Mouse (Mus musculus): Measurements from ENCODE around the gene Crygd. TPM values are rescaled to one million over a fixed set of nuclear protein-coding genes. Genes with fewer than 3 reads are reported as not detected.

The Crygd gene
- polyA plus RNA-seq (2015; fragmentation: Nextera tagmentation; extraction: Ambion mirVana): not detected in 2 replicates

GRCm38 (mm10) chr1:65063352-65063751 is at the start of gene Crygd:
TSS of gene Crygd (minus strand) at chr1:65063452.
- H3K36me3 ChIP-seq: no peaks in the 10 kb centered on the region
- H3K9me3 ChIP-seq: no peaks in the 10 kb centered on the region
- no peak within 1 kb of the TSS for H3K27ac ChIP-seq
- no peaks in the 10 kb centered on the region for H3K27me3 ChIP-seq
- 79% methylated on average over 8 of the region's 8 CpGs for WGBS
- H3K9ac ChIP-seq: no peak within 1 kb of the TSS
- H3K4me3 ChIP-seq: no peak within 1 kb of the TSS
- no peak within 1 kb of the TSS for H3K4me2 ChIP-seq
- H3K4me1 ChIP-seq: no peaks in the 10 kb centered on the region
- ATAC-seq (ENCODE audit: borderline replicate concordance, extremely low read depth, low FRiP score, low TSS enrichment): no peak

GRCm38 (mm10) chr1:65112807-65113196 is 49.5 kb upstream of the Crygd start:
- peak overlapping the region; percentile 28 for H3K4me2 ChIP-seq
- no peak for ATAC-seq (ENCODE audit: borderline replicate concordance, extremely low read depth, low FRiP score, low TSS enrichment)
- 54% methylated on average over 14 of the region's 14 CpGs for WGBS
- H3K4me1 ChIP-seq: no peaks in the 10 kb centered on the region
- H3K4me3 ChIP-seq: 0 out of 2 replicates have a peak overlapping the region, but pooled peaks have one; percentile 0
- H3K27me3 ChIP-seq: no peaks in the 10 kb centered on the region
- H3K9me3 ChIP-seq: no peaks in the 10 kb centered on the region
- H3K36me3 ChIP-seq: no peaks in the 10 kb centered on the region
- no peak overlapping the region for H3K9ac ChIP-seq
- no peak overlapping the region for H3K27ac ChIP-seq

- 0 out of 2 replicates have a peak overlapping the region, but pooled peaks have one; percentile 0 for H3K4me3 ChIP-seq
- WGBS: 9% methylated on average over 8 of the region's 8 CpGs
- peak overlapping the region; percentile 28 for H3K4me2 ChIP-seq
- no peak overlapping the region for H3K27ac ChIP-seq
- peak; percentile 69; the same call in 1 of the 2 replicates for ATAC-seq (ENCODE audit: borderline replicate concordance, extremely low read depth, low FRiP score, low TSS enrichment)
- no peaks in the 10 kb centered on the region for H3K4me1 ChIP-seq
- H3K9me3 ChIP-seq: no peaks in the 10 kb centered on the region
- H3K36me3 ChIP-seq: no peaks in the 10 kb centered on the region
- H3K27me3 ChIP-seq: no peaks in the 10 kb centered on the region
- H3K9ac ChIP-seq: no peak overlapping the region
Measured at GRCm38 (mm10) chr1:65112031-65112806, 49.0 kb upstream of the Crygd start.

GRCm38 (mm10) chr1:65109756-65110435 is 46.6 kb upstream of the Crygd start:
- Histone ChIP-seq H3K36me3 (no peaks in the 10 kb centered on the region), H3K9ac (no peak overlapping the region), H3K27ac (no peak overlapping the region), H3K9me3 (no peaks in the 10 kb centered on the region), H3K4me3 (no peak overlapping the region), H3K27me3 (no peaks in the 10 kb centered on the region), H3K4me2 (no peak overlapping the region), H3K4me1 (no peaks in the 10 kb centered on the region)
- no peak for ATAC-seq (ENCODE audit: borderline replicate concordance, extremely low read depth, low FRiP score, low TSS enrichment)
- WGBS: 74% methylated on average over 25 of the region's 25 CpGs

GRCm38 (mm10) chr1:65109196-65109595 is 45.9 kb upstream of the Crygd start:
- ATAC-seq (ENCODE audit: borderline replicate concordance, extremely low read depth, low FRiP score, low TSS enrichment): no peak
- Histone ChIP-seq H3K9ac (no peak overlapping the region), H3K9me3 (no peaks in the 10 kb centered on the region), H3K27me3 (no peaks in the 10 kb centered on the region), H3K4me1 (no peaks in the 10 kb centered on the region), H3K4me2 (no peak overlapping the region), H3K4me3 (no peak overlapping the region), H3K27ac (no peak overlapping the region), H3K36me3 (no peaks in the 10 kb centered on the region)
- WGBS: 82% methylated on average over 8 of the region's 8 CpGs

- no peak for ATAC-seq (ENCODE audit: borderline replicate concordance, extremely low read depth, low FRiP score, low TSS enrichment)
- no peaks in the 10 kb centered on the region for H3K27me3 ChIP-seq
- WGBS: 78% methylated on average over 10 of the region's 10 CpGs
Measured at GRCm38 (mm10) chr1:65107654-65108279, 44.5 kb upstream of the Crygd start.

GRCm38 (mm10) chr1:65103273-65103672 is 40.0 kb upstream of the Crygd start, which contains the start of gene Cryga:
TSS of gene Cryga (minus strand) at chr1:65103373.
- no peak within 1 kb of the TSS for H3K27ac ChIP-seq
- no peaks in the 10 kb centered on the region for H3K9me3 ChIP-seq
- no peak within 1 kb of the TSS for H3K4me3 ChIP-seq
- no peaks in the 10 kb centered on the region for H3K36me3 ChIP-seq
- ATAC-seq (ENCODE audit: borderline replicate concordance, extremely low read depth, low FRiP score, low TSS enrichment): no peak
- WGBS: 83% methylated on average over 11 of the region's 11 CpGs
- H3K4me2 ChIP-seq: no peak within 1 kb of the TSS
- H3K9ac ChIP-seq: no peak within 1 kb of the TSS
- H3K27me3 ChIP-seq: no peaks in the 10 kb centered on the region
- no peaks in the 10 kb centered on the region for H3K4me1 ChIP-seq

More at GRCm38 (mm10) chr1:65107654-65108279, 44.5 kb upstream of the Crygd start:
- Histone ChIP-seq H3K4me2 (no peak overlapping the region), H3K4me3 (no peak overlapping the region), H3K9me3 (no peaks in the 10 kb centered on the region), H3K9ac (no peak overlapping the region), H3K36me3 (no peaks in the 10 kb centered on the region), H3K27ac (no peak overlapping the region), H3K4me1 (no peaks in the 10 kb centered on the region)

- ATAC-seq (ENCODE audit: borderline replicate concordance, extremely low read depth, low FRiP score, low TSS enrichment): no peak
- no peak overlapping the region for H3K9ac ChIP-seq
- WGBS: 71% methylated on average over 3 of the region's 3 CpGs
- no peak overlapping the region for H3K27ac ChIP-seq
- no peak overlapping the region for H3K4me3 ChIP-seq
- no peaks in the 10 kb centered on the region for H3K27me3 ChIP-seq
- H3K9me3 ChIP-seq: no peaks in the 10 kb centered on the region
- H3K4me1 ChIP-seq: no peaks in the 10 kb centered on the region
- no peaks in the 10 kb centered on the region for H3K36me3 ChIP-seq
- H3K4me2 ChIP-seq: no peak overlapping the region
Measured at GRCm38 (mm10) chr1:65096953-65097352, 33.7 kb upstream of the Crygd start.

- Histone ChIP-seq H3K36me3 (no peaks in the 10 kb centered on the region), H3K27me3 (no peaks in the 10 kb centered on the region), H3K27ac (no peak overlapping the region), H3K4me2 (no peak overlapping the region), H3K9ac (no peak overlapping the region), H3K9me3 (no peaks in the 10 kb centered on the region), H3K4me1 (no peaks in the 10 kb centered on the region), H3K4me3 (no peak overlapping the region)
- WGBS: 91% methylated on average over 3 of the region's 3 CpGs
- no peak for ATAC-seq (ENCODE audit: borderline replicate concordance, extremely low read depth, low FRiP score, low TSS enrichment)
Measured at GRCm38 (mm10) chr1:65091566-65091965, 28.3 kb upstream of the Crygd start.

GRCm38 (mm10) chr1:65090370-65090769 is 27.1 kb upstream of the Crygd start:
- 30% methylated on average over 2 of the region's 2 CpGs for WGBS
- ATAC-seq (ENCODE audit: borderline replicate concordance, extremely low read depth, low FRiP score, low TSS enrichment): no peak

GRCm38 (mm10) chr1:65088567-65089356 is 25.5 kb upstream of the Crygd start:
- Histone ChIP-seq H3K27ac (no peak overlapping the region), H3K4me2 (no peak overlapping the region), H3K36me3 (no peaks in the 10 kb centered on the region), H3K27me3 (no peaks in the 10 kb centered on the region), H3K9me3 (no peaks in the 10 kb centered on the region), H3K9ac (no peak overlapping the region), H3K4me1 (no peaks in the 10 kb centered on the region), H3K4me3 (no peak overlapping the region)
- WGBS: 70% methylated on average over 6 of the region's 6 CpGs
- no peak for ATAC-seq (ENCODE audit: borderline replicate concordance, extremely low read depth, low FRiP score, low TSS enrichment)

More at GRCm38 (mm10) chr1:65090370-65090769, 27.1 kb upstream of the Crygd start:
- Histone ChIP-seq H3K36me3 (no peaks in the 10 kb centered on the region), H3K9ac (no peak overlapping the region), H3K9me3 (no peaks in the 10 kb centered on the region), H3K27me3 (no peaks in the 10 kb centered on the region), H3K4me1 (no peaks in the 10 kb centered on the region), H3K4me2 (no peak overlapping the region), H3K27ac (no peak overlapping the region), H3K4me3 (no peak overlapping the region)
